Mouse (Mus musculus) liver, postnatal 0 days (tissue): ENCODE results near the gene Nudt19. TPM values are rescaled to one million over a fixed set of nuclear protein-coding genes. Genes with fewer than 3 reads are reported as not detected.
"Not testable (repeated sequence)": the region's sequence is repeated elsewhere in the genome, so short reads cannot be mapped to it uniquely, and the experiment has no call there.

Experiments
- ATAC-seq: fragments of 200-750 bp; cut with Nextera tagmentation; 2 replicates; pipeline ENCODE4 v1.8.0; 2017; ENCODE audit warnings: mild to moderate bottlenecking, moderate library complexity
- DNase-seq: peaks from one replicate; pipeline ENCODE4 v3.0.0-alpha.2; 2016
- H3K27ac ChIP-seq: fragments of 300-500 bp; sonication (generic); 2 replicates; pipeline ENCODE4 v1.5.1; 2014; ENCODE audit warnings: antibody characterized with exemption, moderate library complexity, mild to moderate bottlenecking, low read depth
- H3K27me3 ChIP-seq: fragments of 300-500 bp; sonication (generic); 2 replicates; pipeline ENCODE4 v1.6.1; 2014; ENCODE audit warnings: low read length, control low read depth, mixed read lengths; ENCODE audit not compliant: insufficient read depth
- H3K36me3 ChIP-seq: fragments of 300-500 bp; sonication (generic); replicated peaks from 2 replicates; pipeline ENCODE4 v1.6.1; 2014; ENCODE audit warnings: mild to moderate bottlenecking, control low read depth, low read length, moderate library complexity, mixed read lengths; ENCODE audit not compliant: insufficient read depth
- H3K4me1 ChIP-seq: fragments of 300-500 bp; sonication (generic); 2 replicates; pipeline ENCODE4 v1.6.1; 2014; ENCODE audit warnings: antibody characterized with exemption, mild to moderate bottlenecking, control low read depth; ENCODE audit not compliant: insufficient read depth
- H3K4me2 ChIP-seq: fragments of 300-500 bp; sonication (generic); 2 replicates; pipeline ENCODE4 v1.6.1; 2014; ENCODE audit warnings: low read depth, mild to moderate bottlenecking, low read length, moderate library complexity, mixed read lengths
- H3K4me3 ChIP-seq: fragments of 300-500 bp; sonication (generic); 2 replicates; pipeline ENCODE4 v1.5.1; 2014; ENCODE audit warnings: low read depth, low read length
- H3K9ac ChIP-seq: fragments of 300-500 bp; sonication (generic); replicated peaks from 2 replicates; pipeline ENCODE4 v1.6.1; 2014; ENCODE audit warnings: mild to moderate bottlenecking, moderate library complexity
- H3K9me3 ChIP-seq: fragments of 300-500 bp; sonication (generic); 2 replicates; pipeline ENCODE4 v1.6.1; 2016; ENCODE audit warnings: mild to moderate bottlenecking, control low read depth, low read length, mixed read lengths
- CTCF ChIP-seq: sonication (generic); IDR thresholded peaks from 2 replicates; pipeline ENCODE4 v1.5.1; 2016; ENCODE audit warnings: antibody characterized with exemption, low read depth
- EP300 ChIP-seq: IDR thresholded peaks from 2 replicates; pipeline ENCODE4 v1.6.1; 2016; ENCODE audit warnings: antibody characterized with exemption, low read depth, mild to moderate bottlenecking
- WGBS: fragments of 180-500 bp; shearing (Covaris S2); extraction: QIAGEN DNeasy Blood & Tissue Kit; methylation state at CpG from one replicate; pipeline ENCODE4 v1.1.7; 2014; ENCODE audit not compliant: insufficient replicate concordance; 5-methylcytosine and 5-hydroxymethylcytosine counted together
- polyA plus RNA-seq: library from polyadenylated mRNA; unstranded; fragments of >200 nt; fragmentation: Nextera tagmentation; extraction: Ambion mirVana; gene quantifications from 2 replicates; pipeline ENCODE4 v1.2.1, GENCODE M21; 2015

Gene Nudt19
- polyA plus RNA-seq, 1 experiment from 2014 or later, result 79.9 TPM

DNA sequence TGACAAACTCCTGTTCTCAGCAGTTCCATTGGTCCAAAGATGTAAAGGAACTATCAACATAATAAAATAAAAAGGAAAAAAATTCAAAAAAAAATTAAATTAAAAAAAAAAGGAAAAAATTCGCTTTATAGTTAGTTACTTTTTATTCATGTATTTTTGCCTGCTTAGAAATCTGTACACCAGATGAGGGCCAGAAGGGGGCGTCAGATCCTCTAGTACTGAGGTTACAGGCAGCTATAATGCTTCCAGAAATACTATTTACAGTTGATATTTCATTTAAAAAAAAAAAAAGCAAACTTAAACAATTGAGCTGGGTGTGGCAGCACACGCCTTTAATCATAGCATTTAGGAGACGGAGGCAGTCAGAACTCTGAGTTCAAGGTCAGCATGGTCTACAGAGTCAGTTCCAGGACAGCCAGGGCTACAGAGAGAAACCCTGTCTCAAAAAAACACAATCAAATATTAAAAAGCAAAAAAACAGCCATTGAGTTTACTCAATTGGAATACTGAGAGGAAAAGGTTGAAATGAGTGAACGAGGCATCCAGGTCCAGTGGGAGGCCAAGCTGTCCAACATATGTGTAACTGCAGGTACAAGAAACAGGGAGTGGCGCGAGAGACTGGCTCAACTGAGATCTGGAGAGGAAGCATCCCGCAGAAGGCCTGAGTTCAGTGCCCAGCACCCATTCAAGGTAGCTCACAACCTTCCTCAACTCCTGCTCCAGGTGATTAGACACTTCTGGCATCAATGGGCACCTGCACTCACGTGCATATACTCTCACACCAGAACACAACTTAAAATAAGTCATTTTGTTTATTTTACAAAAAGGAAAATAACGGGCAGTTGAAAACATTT is 2.1 kb downstream of the Nudt19 start:
- peak overlapping the region; percentile 92 for H3K9ac ChIP-seq
- H3K36me3 ChIP-seq, result peaks cover 22% of the 10 kb centered on the region
- TF ChIP-seq EP300 (no peak), CTCF (peak; percentile 64)
- no peaks in the 10 kb centered on the region for H3K9me3 ChIP-seq
- peak overlapping the region; percentile 97 for H3K27ac ChIP-seq
- ATAC-seq, result no peak
- peak; percentile 56 for DNase-seq
- H3K4me3 ChIP-seq, result peak overlapping the region; percentile 85
- WGBS, result 54% methylated on average over 10 of the region's 10 CpGs
- H3K4me1 ChIP-seq, result peaks cover 38% of the 10 kb centered on the region
- no peaks in the 10 kb centered on the region for H3K27me3 ChIP-seq
- H3K4me2 ChIP-seq, result peak overlapping the region; percentile 97

DNA sequence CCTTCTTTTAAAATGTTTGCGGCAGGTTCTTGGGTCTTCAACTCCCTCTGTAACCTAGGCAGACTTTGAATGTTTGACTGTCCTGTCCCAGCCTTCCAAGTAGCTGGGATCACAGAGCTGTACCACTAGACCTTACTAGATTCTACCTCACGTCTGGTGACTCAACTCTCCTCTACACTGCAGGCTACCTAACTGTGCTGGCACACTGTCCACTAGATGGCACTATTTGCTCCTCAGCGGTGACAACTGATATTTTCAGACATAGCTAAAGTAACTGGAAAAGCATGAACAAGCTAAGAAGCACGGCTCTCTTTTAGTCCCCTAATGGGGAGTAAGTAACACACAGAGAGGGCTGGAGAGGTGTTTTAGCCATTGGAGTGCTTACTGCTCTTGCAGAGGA is 10.2 kb downstream of the Nudt19 start:
- no peak overlapping the region for H3K4me2 ChIP-seq
- H3K9me3 ChIP-seq, result no peaks in the 10 kb centered on the region
- H3K4me3 ChIP-seq, result no peak overlapping the region
- H3K27ac ChIP-seq, result no peak overlapping the region
- TF ChIP-seq CTCF (peak; percentile 96), EP300 (no peak)
- DNase-seq (peak; percentile 67), ATAC-seq (peak; percentile 73)
- no peaks in the 10 kb centered on the region for H3K4me1 ChIP-seq
- H3K9ac ChIP-seq, result no peak overlapping the region
- H3K36me3 ChIP-seq, result peaks cover 39% of the 10 kb centered on the region
- no peaks in the 10 kb centered on the region for H3K27me3 ChIP-seq
- WGBS, result 36% methylated on average over 4 of the region's 4 CpGs

DNA sequence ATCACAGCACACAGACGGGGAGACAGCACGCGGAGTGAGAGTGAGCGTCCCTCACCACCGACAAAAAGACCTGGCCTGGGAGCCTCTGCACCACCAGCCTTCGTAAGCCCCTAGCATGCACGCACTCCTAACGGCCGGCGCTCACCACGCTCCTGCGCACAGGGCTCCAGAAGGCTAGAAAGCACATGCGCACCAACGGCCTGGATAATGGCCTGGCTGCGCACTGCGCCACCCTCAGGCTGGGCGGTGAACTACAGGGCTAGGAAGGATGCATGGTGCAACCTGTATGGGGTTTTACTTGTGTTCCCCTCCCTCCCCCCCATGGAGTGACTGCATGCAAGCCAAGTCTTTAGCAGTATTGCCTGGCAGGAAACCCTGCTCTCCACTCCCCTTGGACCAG is 18.5 kb downstream of the Nudt19 start, which contains the start of gene Tdrd12:
Gene Tdrd12, minus strand, starts transcription at position 184 of the 400 bp plus-strand sequence.
- H3K27me3 ChIP-seq, result no peaks in the 10 kb centered on the region
- no peaks in the 10 kb centered on the region for H3K4me1 ChIP-seq
- H3K4me3 ChIP-seq, result no peak within 1 kb of the TSS
- DNase-seq (no peak), ATAC-seq (no peak)
- 90% methylated on average over 17 of the region's 17 CpGs for WGBS
- no peak within 1 kb of the TSS for H3K9ac ChIP-seq
- no peak for TF ChIP-seq EP300
- TF ChIP-seq CTCF, result peak; percentile 51
- H3K4me2 ChIP-seq, result no peak within 1 kb of the TSS
- H3K27ac ChIP-seq, result no peak within 1 kb of the TSS
- H3K9me3 ChIP-seq, result no peaks in the 10 kb centered on the region
- no peaks in the 10 kb centered on the region for H3K36me3 ChIP-seq

DNA sequence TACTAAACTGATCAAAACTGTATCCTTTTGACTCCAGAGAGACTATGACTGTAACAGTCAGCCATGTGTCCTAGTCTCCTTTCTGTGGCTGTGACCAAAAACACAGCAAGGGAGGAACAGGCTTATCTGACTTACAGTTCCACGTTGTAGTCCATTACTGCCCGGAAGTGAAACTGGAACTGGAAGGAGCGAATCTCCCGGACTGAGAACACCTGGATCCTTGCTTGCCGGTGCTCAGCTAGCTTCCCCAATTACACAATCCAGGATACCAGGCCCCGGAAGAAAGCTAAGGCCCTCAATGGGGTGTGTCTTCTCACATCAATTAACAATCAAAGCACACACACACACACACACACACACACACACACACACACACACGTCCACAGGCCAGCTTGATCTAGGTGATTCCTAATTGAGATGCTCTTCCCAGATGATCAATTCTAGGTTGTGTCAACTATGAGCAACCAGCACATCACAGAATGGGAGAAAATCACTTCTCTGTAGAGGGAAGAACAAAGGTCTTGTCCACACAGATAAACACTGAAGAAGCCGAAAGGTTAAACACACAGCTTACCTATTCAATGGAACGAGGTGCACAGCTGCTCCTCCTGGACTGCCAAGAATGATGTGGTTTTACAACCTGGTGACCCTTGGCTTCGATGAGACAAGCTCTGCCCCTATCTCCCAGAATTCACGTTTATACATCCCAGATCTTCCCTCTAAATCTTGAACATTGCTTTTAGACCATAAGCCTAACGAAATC is 20.2 kb downstream of the Nudt19 start:
- Histone ChIP-seq H3K9me3 (no peaks in the 10 kb centered on the region), H3K4me1 (no peaks in the 10 kb centered on the region), H3K9ac (no peak overlapping the region), H3K27me3 (no peaks in the 10 kb centered on the region), H3K36me3 (no peaks in the 10 kb centered on the region), H3K4me2 (no peak overlapping the region), H3K4me3 (no peak overlapping the region), H3K27ac (no peak overlapping the region)
- ATAC-seq (peak; percentile 56; the same call in 1 of the 2 replicates), DNase-seq (no peak)
- 48% methylated on average over 12 of the region's 12 CpGs for WGBS
- TF ChIP-seq EP300 (no peak), CTCF (no peak)

DNA sequence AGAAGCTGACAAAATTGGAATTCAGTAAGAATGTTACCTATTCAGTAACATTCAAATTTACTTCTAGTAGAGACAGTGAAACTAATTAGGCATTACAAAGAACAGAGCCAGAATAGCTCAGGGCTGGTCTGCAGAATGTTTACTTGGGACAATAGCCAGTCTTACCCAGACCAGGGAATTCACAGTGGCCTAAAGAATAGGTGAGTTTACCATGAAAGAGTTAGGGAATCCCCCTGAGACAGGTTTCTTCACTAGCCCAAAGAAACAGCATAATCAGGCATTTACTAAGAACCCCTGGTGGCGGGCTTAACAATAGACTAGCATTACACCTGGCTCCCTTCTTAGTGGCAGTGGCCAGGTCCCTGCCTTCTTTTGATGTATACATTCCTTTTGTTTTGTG is 25.6 kb downstream of the Nudt19 start:
- H3K27me3 ChIP-seq, H3K9ac ChIP-seq, H3K4me2 ChIP-seq, H3K27ac ChIP-seq, DNase-seq, H3K9me3 ChIP-seq, H3K4me1 ChIP-seq, H3K4me3 ChIP-seq, H3K36me3 ChIP-seq, ATAC-seq: not testable (repeated sequence)
- WGBS, result 77% methylated on average over 1 of the region's 1 CpGs

DNA sequence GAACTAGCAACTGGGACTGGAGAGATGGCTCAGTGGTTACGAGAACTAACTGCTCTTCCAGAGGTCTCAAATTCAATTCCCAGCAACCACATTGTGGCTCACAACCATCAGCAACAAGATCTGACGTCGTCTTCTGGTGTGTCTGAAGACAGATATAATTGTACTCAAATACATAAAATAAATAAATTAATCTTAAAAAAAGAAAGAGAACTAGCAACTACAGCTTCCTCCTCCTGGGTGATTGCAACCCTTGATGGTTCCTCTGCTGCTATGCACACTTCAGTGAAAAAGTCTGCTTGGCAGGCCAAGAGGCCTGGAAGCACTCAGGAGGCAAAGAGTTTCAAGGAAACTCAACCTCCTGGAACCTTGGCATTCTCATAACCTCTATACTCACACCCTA is 26.1 kb downstream of the Nudt19 start:
- Histone ChIP-seq H3K9me3 (no peaks in the 10 kb centered on the region), H3K9ac (no peak overlapping the region), H3K36me3 (no peaks in the 10 kb centered on the region), H3K4me1 (no peaks in the 10 kb centered on the region), H3K4me2 (no peak overlapping the region), H3K4me3 (no peak overlapping the region), H3K27me3 (no peaks in the 10 kb centered on the region), H3K27ac (no peak overlapping the region)
- ATAC-seq, result no peak
- no peak for TF ChIP-seq EP300
- TF ChIP-seq CTCF, result no peak
- 75% methylated on average over 3 of the region's 3 CpGs for WGBS
- DNase-seq, result no peak
